Mouse (Mus musculus) myocyte (in vitro differentiated cells): Measurements from ENCODE around the gene Mpzl1. TPM values are rescaled to one million over a fixed set of nuclear protein-coding genes. Genes with fewer than 3 reads are reported as not detected.

Experiments
- H3K27me3 ChIP-seq: one replicate; pipeline ENCODE4 v1.6.1; 2011; ENCODE audit not compliant: control insufficient read depth, insufficient read depth, insufficient read length
- H3K36me3 ChIP-seq: one replicate; pipeline ENCODE4 v1.6.1; 2011; ENCODE audit not compliant: control insufficient read depth, insufficient read depth
- H3K4me2 ChIP-seq: one replicate; pipeline ENCODE4 v1.6.1; 2011; ENCODE audit warnings: low read depth, control low read depth
- H3K4me3 ChIP-seq: one replicate; pipeline ENCODE4 v1.5.1; 2011; ENCODE audit warnings: mild to moderate bottlenecking, control low read depth, moderate library complexity
- H3K79me2 ChIP-seq: one replicate; pipeline ENCODE4 v1.6.1; 2011; ENCODE audit not compliant: control insufficient read depth, insufficient read depth
- H3ac ChIP-seq: one replicate; pipeline ENCODE4 v1.6.1; 2011; ENCODE audit not compliant: control insufficient read depth, insufficient read length
- CEBPB ChIP-seq: IDR thresholded peaks from 2 replicates; pipeline ENCODE4 v1.6.1; 2011; ENCODE audit warnings: mild to moderate bottlenecking, moderate library complexity; ENCODE audit not compliant: poor library complexity, insufficient read depth, severe bottlenecking
- E2F4 ChIP-seq: IDR thresholded peaks from one replicate; pipeline ENCODE4 v1.6.1; 2011; ENCODE audit warnings: mild to moderate bottlenecking, control low read depth, moderate library complexity; ENCODE audit not compliant: insufficient read depth
- MAX ChIP-seq: IDR thresholded peaks from one replicate; pipeline ENCODE4 v1.6.1; 2011; ENCODE audit warnings: low read depth, mild to moderate bottlenecking, control low read depth
- MYOD1 ChIP-seq, 3 experiments: IDR thresholded peaks; one replicate each; pipeline ENCODE4 v1.6.1; 2011; ENCODE audit warnings: control low read depth in 2 of 3, low read depth in 2 of 3, mild to moderate bottlenecking in 2 of 3, moderate library complexity in 1 of 3; ENCODE audit not compliant: insufficient read length in 2 of 3, control insufficient read depth in 1 of 3
- MYOG ChIP-seq, 3 experiments: IDR thresholded peaks; one replicate each; pipeline ENCODE4 v1.6.1; 2011; ENCODE audit warnings: control low read depth in 2 of 3, low read depth in 2 of 3, mild to moderate bottlenecking in 2 of 3; ENCODE audit not compliant: insufficient read length in 2 of 3, control insufficient read depth in 1 of 3, insufficient read depth in 1 of 3
- POLR2A ChIP-seq: IDR thresholded peaks from one replicate; pipeline ENCODE4 v1.6.1; 2011; ENCODE audit warnings: low read depth, mild to moderate bottlenecking, control low read depth, moderate library complexity; ENCODE audit not compliant: insufficient read length
- POLR2AphosphoS2 ChIP-seq: IDR thresholded peaks from one replicate; pipeline ENCODE4 v1.6.1; 2011; ENCODE audit warnings: low read depth, control low read depth; ENCODE audit not compliant: insufficient read length
- REST ChIP-seq: IDR thresholded peaks from one replicate; pipeline ENCODE4 v1.6.1; 2011; ENCODE audit warnings: mild to moderate bottlenecking, control low read depth, moderate library complexity; ENCODE audit not compliant: insufficient read depth, insufficient read length
- SRF ChIP-seq: IDR thresholded peaks from one replicate; pipeline ENCODE4 v1.6.1; 2011; ENCODE audit warnings: low read depth; ENCODE audit not compliant: control insufficient read depth, insufficient read length
- TCF12 ChIP-seq: IDR thresholded peaks from one replicate; pipeline ENCODE4 v1.6.1; 2011; ENCODE audit warnings: mild to moderate bottlenecking, control low read depth; ENCODE audit not compliant: poor library complexity, insufficient read depth, severe bottlenecking
- TCF3 ChIP-seq: IDR thresholded peaks from one replicate; pipeline ENCODE4 v1.6.1; 2011; ENCODE audit warnings: low read depth, control low read depth; ENCODE audit not compliant: insufficient read length
- USF1 ChIP-seq: IDR thresholded peaks from one replicate; pipeline ENCODE4 v1.6.1; 2011; ENCODE audit warnings: low read depth, mild to moderate bottlenecking, control low read depth, moderate library complexity
- polyA plus RNA-seq: library from polyadenylated mRNA; unstranded; fragments of >200 nt; fragmentation: generic; extraction: Trizol; gene quantifications from one replicate; pipeline ENCODE4 v1.2.1, GENCODE M21; 2012; ENCODE audit warnings: missing spikeins

The Mpzl1 gene
- polyA plus RNA-seq, 1 experiment = 11.8 TPM

DNA sequence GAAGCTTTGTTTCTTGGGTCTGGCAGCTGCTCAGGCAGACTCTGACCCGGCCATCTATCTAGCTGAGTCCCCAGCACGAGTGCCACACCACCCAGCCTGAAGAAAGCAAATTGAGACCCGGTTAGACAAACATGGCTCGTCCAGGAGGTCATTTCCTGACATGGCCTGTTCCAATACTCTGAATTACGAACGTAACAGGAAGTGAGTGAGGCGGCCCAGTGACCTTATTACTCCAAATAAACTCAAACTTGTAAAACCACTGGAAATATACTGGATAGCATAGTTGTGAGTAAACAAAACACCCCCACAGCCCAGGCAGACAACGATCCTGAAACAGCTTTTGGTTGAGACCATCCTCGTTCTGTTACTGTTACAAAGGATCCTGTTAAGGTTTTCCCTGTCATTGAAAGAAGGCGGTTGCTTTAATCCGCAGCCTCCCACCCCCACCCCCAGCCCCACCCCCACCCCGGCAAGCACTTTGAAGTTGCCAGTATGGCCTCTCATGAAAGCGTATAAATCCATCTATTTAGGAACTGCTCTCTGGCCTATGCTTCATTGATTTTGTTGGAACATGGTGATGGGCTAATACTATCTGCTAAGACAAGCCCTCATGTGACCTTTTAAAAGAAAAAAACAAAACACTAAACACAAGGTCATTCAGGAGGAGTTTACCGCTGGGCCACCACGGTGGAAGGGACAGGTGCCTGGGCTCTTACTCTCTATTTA lies 17.0 kb downstream of the Mpzl1 start:
- H3ac ChIP-seq = no peak overlapping the region
- H3K36me3 ChIP-seq = no peaks in the 10 kb centered on the region
- no peaks in the 10 kb centered on the region for H3K27me3 ChIP-seq
- H3K4me3 ChIP-seq = no peak overlapping the region
- H3K79me2 ChIP-seq = no peaks in the 10 kb centered on the region
- TF ChIP-seq E2F4 (no peak), CEBPB (no peak), MAX (no peak), TCF12 (no peak), MYOD1 (IDR thresholded peaks at IDR 0.05; ENCODE audit: control insufficient read depth in 1 of 3, insufficient read length in 2 of 3, low read depth in 2 of 3) (no peak)
- H3K4me2 ChIP-seq = no peak overlapping the region

- no peaks in the 10 kb centered on the region for H3K36me3 ChIP-seq
- H3ac ChIP-seq = no peak overlapping the region
- no peak overlapping the region for H3K4me3 ChIP-seq
- H3K79me2 ChIP-seq = no peaks in the 10 kb centered on the region
- TF ChIP-seq MYOG (IDR thresholded peaks at IDR 0.05; ENCODE audit: control insufficient read depth in 1 of 3, insufficient read depth in 1 of 3, insufficient read length in 2 of 3, low read depth in 2 of 3) = no peak
- no peak for TF ChIP-seq SRF
- TF ChIP-seq MYOD1 (IDR thresholded peaks at IDR 0.05; ENCODE audit: control insufficient read depth in 1 of 3, insufficient read length in 2 of 3, low read depth in 2 of 3) = no peak
- no peak for TF ChIP-seq TCF12
- TF ChIP-seq POLR2A = no peak
- TF ChIP-seq REST = no peak
- TF ChIP-seq TCF3 = no peak
- no peak for TF ChIP-seq MAX
- TF ChIP-seq POLR2AphosphoS2 = no peak
- TF ChIP-seq CEBPB = no peak
- TF ChIP-seq USF1 = no peak
- no peak for TF ChIP-seq E2F4
- H3K4me2 ChIP-seq = no peak overlapping the region
- H3K27me3 ChIP-seq = no peaks in the 10 kb centered on the region
Measured at GRCm38 (mm10) chr1:165616652-165617051, 17.7 kb downstream of the Mpzl1 start.

DNA sequence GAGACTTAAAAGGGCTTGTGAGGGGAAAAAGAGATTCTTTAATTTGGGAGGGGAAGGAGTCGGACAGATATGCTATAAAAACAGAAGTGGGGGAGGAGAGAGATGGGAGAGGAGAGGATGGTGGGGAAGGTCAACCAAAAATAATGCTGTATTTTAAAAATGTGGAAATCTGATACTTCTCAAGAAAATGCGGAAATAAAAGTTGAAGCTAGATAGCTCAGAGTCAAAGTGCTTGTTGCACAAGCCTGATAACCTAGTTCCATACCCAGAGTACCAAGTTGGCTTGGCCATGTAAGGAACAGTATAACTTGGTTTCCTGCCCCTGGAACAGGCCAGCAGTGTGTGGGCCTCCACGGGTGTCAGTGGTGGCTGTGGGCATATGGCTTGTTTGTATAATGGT lies 19.5 kb downstream of the Mpzl1 start:
- no peak overlapping the region for H3K4me2 ChIP-seq
- H3K36me3 ChIP-seq = no peaks in the 10 kb centered on the region
- no peak for TF ChIP-seq TCF12
- TF ChIP-seq REST = no peak
- TF ChIP-seq E2F4 = no peak
- no peak for TF ChIP-seq POLR2AphosphoS2
- no peak for TF ChIP-seq POLR2A
- no peak overlapping the region for H3K4me3 ChIP-seq
- no peaks in the 10 kb centered on the region for H3K79me2 ChIP-seq
- H3ac ChIP-seq = no peak overlapping the region
- no peaks in the 10 kb centered on the region for H3K27me3 ChIP-seq

DNA sequence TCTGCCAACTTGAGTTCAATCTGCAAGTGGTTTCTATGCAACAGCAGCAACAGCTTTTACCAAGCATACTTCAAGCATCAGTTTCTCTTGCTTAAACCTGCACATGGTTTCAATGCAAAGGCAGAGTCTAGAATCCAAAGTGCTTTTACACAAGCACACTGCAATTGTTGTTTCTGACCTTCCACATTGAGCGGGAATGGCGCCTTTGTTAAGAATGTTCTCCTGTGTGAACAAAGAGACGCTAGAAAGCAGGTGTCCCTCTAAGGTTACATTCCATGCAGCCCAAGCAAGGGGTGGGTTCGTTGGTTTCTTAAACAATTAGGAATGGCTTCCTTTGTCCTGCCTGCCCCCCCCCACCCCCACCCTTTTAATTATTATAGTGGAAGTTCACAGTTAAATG lies 20.4 kb downstream of the Mpzl1 start:
- TF ChIP-seq MYOD1 (IDR thresholded peaks at IDR 0.05; ENCODE audit: control insufficient read depth in 1 of 3, insufficient read length in 2 of 3, low read depth in 2 of 3) (no peak), USF1 (no peak)

GRCm38 (mm10) chr1:165612714-165613113 lies 21.6 kb downstream of the Mpzl1 start:
- H3K4me2 ChIP-seq = no peak overlapping the region
- no peaks in the 10 kb centered on the region for H3K36me3 ChIP-seq
- no peak overlapping the region for H3ac ChIP-seq
- no peak overlapping the region for H3K4me3 ChIP-seq
- no peaks in the 10 kb centered on the region for H3K27me3 ChIP-seq
- no peaks in the 10 kb centered on the region for H3K79me2 ChIP-seq
- no peak for TF ChIP-seq POLR2AphosphoS2
- no peak for TF ChIP-seq TCF12
- no peak for TF ChIP-seq SRF
- TF ChIP-seq REST = no peak

More for the DNA sequence above, 20.4 kb downstream of the Mpzl1 start:
- Histone ChIP-seq H3K79me2 (no peaks in the 10 kb centered on the region), H3ac (no peak overlapping the region), H3K27me3 (no peaks in the 10 kb centered on the region), H3K4me2 (no peak overlapping the region), H3K36me3 (no peaks in the 10 kb centered on the region), H3K4me3 (no peak overlapping the region)
